Mouse (Mus musculus) lung, postnatal 0 days (tissue): ENCODE data around the gene Nr1h2.

Source experiments
- CTCF ChIP-seq: IDR thresholded peaks from 2 replicates; pipeline ENCODE4 v1.5.1; 2016; ENCODE audit warnings: antibody characterized with exemption, mild to moderate bottlenecking
- EP300 ChIP-seq: IDR thresholded peaks from 2 replicates; pipeline ENCODE4 v1.6.1; 2016; ENCODE audit warnings: antibody characterized with exemption, mild to moderate bottlenecking, control low read depth

DNA sequence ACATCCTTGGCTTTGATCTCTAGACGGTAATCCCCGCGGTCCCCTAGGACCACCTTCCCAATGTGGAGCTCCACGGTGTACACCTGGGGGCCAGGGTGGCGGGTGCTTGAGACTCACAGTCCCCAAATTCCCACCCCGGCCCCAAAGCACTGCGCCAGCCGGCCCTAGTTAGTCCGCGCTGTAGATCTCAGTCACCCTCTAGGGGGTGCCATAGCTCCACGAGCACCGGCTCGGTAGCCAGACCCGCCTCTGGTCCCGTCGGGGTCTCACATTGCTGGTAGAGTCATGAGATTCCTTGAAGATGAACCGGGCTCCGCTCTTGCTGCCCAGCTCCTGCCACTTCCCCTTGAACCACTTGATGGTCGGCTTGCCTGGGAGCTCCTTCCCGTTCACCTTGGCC is 32.0 kb downstream of the Nr1h2 start:
- TF ChIP-seq CTCF = peak; percentile 84
- no peak for TF ChIP-seq EP300
